Mouse (Mus musculus): Measurements from ENCODE around the gene Atp13a1. TPM values are rescaled to one million over a fixed set of nuclear protein-coding genes. Genes with fewer than 3 reads are reported as not detected.

The Atp13a1 gene
- polyA plus RNA-seq, 1 experiment from 2014 or later, result 59.8 TPM

GRCm38 (mm10) chr8:69822386-69823191 is 31.6 kb downstream of the Atp13a1 start, which contains the start of gene Lpar2:
Gene Lpar2 (plus strand): TSS chr8:69822429.
- peak within 1 kb of the TSS; percentile 74 for H3K4me2 ChIP-seq
- peaks cover 32% of the 10 kb centered on the region for H3K4me1 ChIP-seq
- no peaks in the 10 kb centered on the region for H3K9me3 ChIP-seq
- H3K4me3 ChIP-seq, result peak within 1 kb of the TSS; percentile 76
- H3K36me3 ChIP-seq (replicated peaks), result peaks cover 15% of the 10 kb centered on the region
- peak within 1 kb of the TSS; percentile 75 for H3K27ac ChIP-seq
- ATAC-seq (replicated peaks), result peak; percentile 83
- peak within 1 kb of the TSS; percentile 77 for H3K9ac ChIP-seq
- under 1% methylated on average over 33 of the region's 35 CpGs for WGBS
- H3K27me3 ChIP-seq (replicated peaks), result no peaks in the 10 kb centered on the region

GRCm38 (mm10) chr8:69826371-69826770 is 35.4 kb downstream of the Atp13a1 start:
- WGBS, result 94% methylated on average over 12 of the region's 12 CpGs
- no peak overlapping the region for H3K9ac ChIP-seq
- peaks cover 32% of the 10 kb centered on the region for H3K4me1 ChIP-seq

GRCm38 (mm10) chr8:69832298-69832853 is 41.4 kb downstream of the Atp13a1 start, which contains the start of gene Pbx4:
Gene Pbx4 (plus strand): TSS chr8:69832491.
- under 1% methylated on average over 38 of the region's 38 CpGs for WGBS
- peak within 1 kb of the TSS; percentile 82 for H3K9ac ChIP-seq

More at GRCm38 (mm10) chr8:69826371-69826770, 35.4 kb downstream of the Atp13a1 start:
- Histone ChIP-seq H3K4me2 (no peak overlapping the region), H3K36me3 (replicated peaks) (no peaks in the 10 kb centered on the region; the same call in 1 of the 2 replicates), H3K4me3 (no peak overlapping the region), H3K9me3 (no peaks in the 10 kb centered on the region), H3K27ac (no peak overlapping the region), H3K27me3 (replicated peaks) (no peaks in the 10 kb centered on the region)
- ATAC-seq (replicated peaks), result no peak

GRCm38 (mm10) chr8:69837057-69837682 is 46.2 kb downstream of the Atp13a1 start:
- Histone ChIP-seq H3K9me3 (no peaks in the 10 kb centered on the region), H3K4me2 (no peak overlapping the region), H3K9ac (no peak overlapping the region), H3K36me3 (replicated peaks) (no peaks in the 10 kb centered on the region), H3K4me3 (no peak overlapping the region), H3K27ac (no peak overlapping the region), H3K27me3 (replicated peaks) (no peaks in the 10 kb centered on the region), H3K4me1 (peaks cover 18% of the 10 kb centered on the region)
- 89% methylated on average over 8 of the region's 8 CpGs for WGBS
- ATAC-seq (replicated peaks), result no peak

More at GRCm38 (mm10) chr8:69832298-69832853, 41.4 kb downstream of the Atp13a1 start, which contains the start of gene Pbx4:
- no peaks in the 10 kb centered on the region for H3K27me3 ChIP-seq (replicated peaks)
- no peaks in the 10 kb centered on the region; the same call in 1 of the 2 replicates for H3K36me3 ChIP-seq (replicated peaks)
- H3K4me1 ChIP-seq, result peaks cover 26% of the 10 kb centered on the region
- peak within 1 kb of the TSS; percentile 83 for H3K4me3 ChIP-seq
- peak; percentile 98 for ATAC-seq (replicated peaks)
- no peaks in the 10 kb centered on the region for H3K9me3 ChIP-seq
- H3K27ac ChIP-seq, result peak within 1 kb of the TSS; percentile 92
- H3K4me2 ChIP-seq, result peak within 1 kb of the TSS; percentile 89

GRCm38 (mm10) chr8:69847167-69848065 is 56.5 kb downstream of the Atp13a1 start:
- no peaks in the 10 kb centered on the region for H3K9me3 ChIP-seq
- no peak overlapping the region for H3K4me2 ChIP-seq
- no peaks in the 10 kb centered on the region for H3K27me3 ChIP-seq (replicated peaks)
- ATAC-seq (replicated peaks), result no peak
- no peak overlapping the region for H3K27ac ChIP-seq
- WGBS, result 91% methylated on average over 3 of the region's 3 CpGs
- no peak overlapping the region for H3K4me3 ChIP-seq
- H3K4me1 ChIP-seq, result no peaks in the 10 kb centered on the region
- no peaks in the 10 kb centered on the region for H3K36me3 ChIP-seq (replicated peaks)
- no peak overlapping the region for H3K9ac ChIP-seq

GRCm38 (mm10) chr8:69848951-69849350 is 58.0 kb downstream of the Atp13a1 start:
- no peak overlapping the region for H3K27ac ChIP-seq
- no peak overlapping the region for H3K9ac ChIP-seq
- no peaks in the 10 kb centered on the region for H3K9me3 ChIP-seq
- WGBS, result 92% methylated on average over 8 of the region's 8 CpGs
- no peaks in the 10 kb centered on the region for H3K4me1 ChIP-seq
- H3K4me2 ChIP-seq, result no peak overlapping the region
- no peak overlapping the region for H3K4me3 ChIP-seq
- H3K27me3 ChIP-seq (replicated peaks), result no peaks in the 10 kb centered on the region
- no peaks in the 10 kb centered on the region for H3K36me3 ChIP-seq (replicated peaks)
- ATAC-seq (replicated peaks), result no peak

- no peak overlapping the region for H3K27ac ChIP-seq
- H3K9ac ChIP-seq, result no peak overlapping the region
- H3K4me1 ChIP-seq, result no peaks in the 10 kb centered on the region
- H3K9me3 ChIP-seq, result no peaks in the 10 kb centered on the region
- WGBS, result 58% methylated on average over 3 of the region's 3 CpGs
- no peaks in the 10 kb centered on the region for H3K27me3 ChIP-seq (replicated peaks)
- H3K4me2 ChIP-seq, result no peak overlapping the region
- no peak for ATAC-seq (replicated peaks)
- H3K4me3 ChIP-seq, result no peak overlapping the region
- no peaks in the 10 kb centered on the region for H3K36me3 ChIP-seq (replicated peaks)
These were observed 58.9 kb downstream of the Atp13a1 start for GRCm38 (mm10) chr8:69849899-69850298.

GRCm38 (mm10) chr8:69850926-69851506 is 60.1 kb downstream of the Atp13a1 start:
- Histone ChIP-seq H3K9me3 (no peaks in the 10 kb centered on the region), H3K4me2 (no peak overlapping the region), H3K4me1 (no peaks in the 10 kb centered on the region), H3K27ac (no peak overlapping the region), H3K36me3 (replicated peaks) (no peaks in the 10 kb centered on the region), H3K27me3 (replicated peaks) (no peaks in the 10 kb centered on the region), H3K4me3 (no peak overlapping the region), H3K9ac (no peak overlapping the region)
- ATAC-seq (replicated peaks), result no peak
- WGBS, result 89% methylated on average over 7 of the region's 7 CpGs

- H3K9ac ChIP-seq, result no peak overlapping the region
- H3K9me3 ChIP-seq, result no peaks in the 10 kb centered on the region
These were observed 62.9 kb downstream of the Atp13a1 start for GRCm38 (mm10) chr8:69853869-69854268.

More at GRCm38 (mm10) chr8:69853869-69854268, 62.9 kb downstream of the Atp13a1 start:
- Histone ChIP-seq H3K36me3 (replicated peaks) (no peaks in the 10 kb centered on the region), H3K4me2 (no peak overlapping the region), H3K27me3 (replicated peaks) (no peaks in the 10 kb centered on the region), H3K27ac (no peak overlapping the region), H3K4me3 (no peak overlapping the region), H3K4me1 (no peaks in the 10 kb centered on the region)
- WGBS, result 95% methylated on average over 10 of the region's 10 CpGs
- no peak for ATAC-seq (replicated peaks)

Data from midbrain, embryonic 15.5 days (tissue).